Mouse (Mus musculus) kidney, adult 11 months (tissue): ENCODE results near the gene Gtf2h3.
A peak's percentile ranks its signal among the peaks of the same experiment; 100 is the strongest.
"Not testable (repeated sequence)": the region's sequence is repeated elsewhere in the genome, so short reads cannot be mapped to it uniquely, and the experiment has no call there.

Source experiments
- DNase-seq: peaks from one replicate; pipeline ENCODE4 v3.0.0; 2022

The Gtf2h3 gene

GRCm38 (mm10) chr5:124575467-124575866 lies 3.5 kb upstream of the Gtf2h3 start:
- no peak for DNase-seq

- peak; percentile 21 for DNase-seq
Observed at GRCm38 (mm10) chr5:124582515-124582914, 3.6 kb downstream of the Gtf2h3 start.

GRCm38 (mm10) chr5:124592768-124593167 lies 13.8 kb downstream of the Gtf2h3 start:
- DNase-seq, result no peak

GRCm38 (mm10) chr5:124598224-124599174 lies 19.6 kb downstream of the Gtf2h3 start:
- DNase-seq, result peak; percentile 97

- DNase-seq, result not testable (repeated sequence)
Observed at GRCm38 (mm10) chr5:124599726-124600125, 20.8 kb downstream of the Gtf2h3 start.

GRCm38 (mm10) chr5:124602349-124602748 lies 23.4 kb downstream of the Gtf2h3 start:
- no peak for DNase-seq

- no peak for DNase-seq
Observed at GRCm38 (mm10) chr5:124604296-124604695, 25.4 kb downstream of the Gtf2h3 start.

GRCm38 (mm10) chr5:124605041-124605622 lies 26.2 kb downstream of the Gtf2h3 start:
- no peak for DNase-seq

- no peak for DNase-seq
Observed at GRCm38 (mm10) chr5:124610965-124611364, 32.0 kb downstream of the Gtf2h3 start.

- DNase-seq, result no peak
Observed at GRCm38 (mm10) chr5:124614709-124615108, 35.8 kb downstream of the Gtf2h3 start.

GRCm38 (mm10) chr5:124618711-124619110 lies 39.8 kb downstream of the Gtf2h3 start:
- DNase-seq, result no peak

- DNase-seq, result no peak
Observed at GRCm38 (mm10) chr5:124621362-124621761, 42.4 kb downstream of the Gtf2h3 start.

GRCm38 (mm10) chr5:124622890-124623289 lies 44.0 kb downstream of the Gtf2h3 start:
- no peak for DNase-seq

GRCm38 (mm10) chr5:124624291-124624690 lies 45.4 kb downstream of the Gtf2h3 start:
- no peak for DNase-seq

- peak; percentile 92 for DNase-seq
Observed at GRCm38 (mm10) chr5:124628448-124629363, 49.8 kb downstream of the Gtf2h3 start, which contains the start of gene Atp6v0a2. Gene Atp6v0a2, plus strand, starts transcription at chr5:124628576.

- DNase-seq, result peak; percentile 45
Observed at GRCm38 (mm10) chr5:124629641-124630040, 50.7 kb downstream of the Gtf2h3 start.

- DNase-seq, result no peak
Observed at GRCm38 (mm10) chr5:124631685-124632084, 52.7 kb downstream of the Gtf2h3 start.

GRCm38 (mm10) chr5:124632461-124632860 lies 53.5 kb downstream of the Gtf2h3 start:
- DNase-seq, result no peak

GRCm38 (mm10) chr5:124633425-124633824 lies 54.5 kb downstream of the Gtf2h3 start:
- DNase-seq, result no peak

- peak; percentile 33 for DNase-seq
Observed at GRCm38 (mm10) chr5:124635068-124635467, 56.1 kb downstream of the Gtf2h3 start.

GRCm38 (mm10) chr5:124636139-124636538 lies 57.2 kb downstream of the Gtf2h3 start:
- no peak for DNase-seq

GRCm38 (mm10) chr5:124636694-124637093 lies 57.8 kb downstream of the Gtf2h3 start:
- DNase-seq, result no peak

- DNase-seq, result no peak
Observed at GRCm38 (mm10) chr5:124637300-124637699, 58.4 kb downstream of the Gtf2h3 start.
